Mouse (Mus musculus) lung, postnatal 0 days (tissue): Measurements from ENCODE around the gene Slc9b1.

Source experiments
- CTCF ChIP-seq: IDR thresholded peaks from 2 replicates; pipeline ENCODE4 v1.5.1; 2016; ENCODE audit warnings: antibody characterized with exemption, mild to moderate bottlenecking
- EP300 ChIP-seq: IDR thresholded peaks from 2 replicates; pipeline ENCODE4 v1.6.1; 2016; ENCODE audit warnings: antibody characterized with exemption, mild to moderate bottlenecking, control low read depth

DNA sequence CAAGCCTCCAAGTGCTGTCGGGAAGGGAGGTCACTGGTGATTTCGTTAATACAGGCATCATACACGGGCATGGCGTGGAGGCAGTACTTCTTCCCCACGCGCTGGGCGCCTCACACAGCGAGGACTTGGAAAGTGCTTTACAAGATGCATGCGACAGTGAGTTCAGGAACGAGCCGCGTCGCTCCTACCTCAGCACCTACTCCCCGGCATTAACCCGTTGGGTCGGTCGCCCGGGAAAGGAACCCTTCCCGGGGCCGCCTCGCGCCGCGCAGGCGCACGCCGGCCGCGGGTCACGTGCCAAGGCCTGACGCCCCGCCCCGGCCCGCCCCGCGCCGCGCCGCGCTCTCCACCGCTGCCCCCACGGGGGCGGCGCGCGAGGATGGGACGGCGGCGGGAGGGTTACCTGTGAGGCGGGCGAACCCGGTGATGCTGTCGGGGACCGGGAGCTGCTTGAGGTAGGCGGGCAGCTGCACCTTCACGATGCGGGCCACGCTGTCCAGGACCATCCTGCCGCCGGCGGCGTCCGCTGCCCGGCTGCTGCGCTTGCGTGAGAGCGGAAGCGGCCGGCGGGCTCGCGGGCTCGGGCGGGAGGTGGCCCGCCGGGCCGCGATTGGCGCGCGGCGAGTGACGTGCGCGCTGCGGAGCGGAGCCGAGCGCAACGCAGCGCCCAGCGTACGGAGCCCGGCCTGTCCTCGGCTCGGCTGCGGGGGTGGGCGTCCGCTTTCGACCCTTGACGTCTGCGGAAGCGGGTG is 75.2 kb downstream of the Slc9b1 start:
- no peak; the same call in 1 of the 2 replicates for TF ChIP-seq CTCF
- no peak for TF ChIP-seq EP300
